Mouse (Mus musculus): ENCODE results near the gene Sigmar1.
"Not testable (repeated sequence)": the region's sequence is repeated elsewhere in the genome, so short reads cannot be mapped to it uniquely, and the experiment has no call there.

Sigmar1 gene

DNA sequence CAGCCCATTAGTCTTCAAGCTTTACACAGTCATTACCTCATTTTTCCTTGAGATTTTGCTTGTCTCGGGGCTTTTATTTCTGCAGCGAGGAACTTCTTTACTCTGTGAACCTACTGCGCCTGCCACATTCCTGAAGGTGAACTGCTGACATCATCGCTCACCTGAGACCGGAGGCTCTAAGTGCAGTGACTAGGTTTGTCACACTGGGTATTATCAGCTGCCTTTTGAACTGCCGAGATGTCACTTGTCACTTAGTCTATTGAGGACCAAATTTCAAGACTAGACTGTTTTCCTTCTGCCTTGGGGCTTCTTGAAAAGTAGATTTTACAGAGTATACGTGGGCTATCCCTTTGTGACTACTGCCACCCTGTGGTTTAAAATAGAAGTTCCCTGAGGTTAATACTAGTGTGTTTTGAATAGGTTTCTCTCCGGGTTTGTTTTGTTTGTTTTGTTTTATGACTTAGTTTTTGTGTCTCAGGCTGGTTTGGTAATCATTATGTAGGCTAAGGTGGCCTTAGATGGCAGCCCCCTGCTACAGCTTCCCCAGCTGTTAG, 47.7 kb downstream of the Sigmar1 start:
- peak; percentile 79 for DNase-seq

DNA sequence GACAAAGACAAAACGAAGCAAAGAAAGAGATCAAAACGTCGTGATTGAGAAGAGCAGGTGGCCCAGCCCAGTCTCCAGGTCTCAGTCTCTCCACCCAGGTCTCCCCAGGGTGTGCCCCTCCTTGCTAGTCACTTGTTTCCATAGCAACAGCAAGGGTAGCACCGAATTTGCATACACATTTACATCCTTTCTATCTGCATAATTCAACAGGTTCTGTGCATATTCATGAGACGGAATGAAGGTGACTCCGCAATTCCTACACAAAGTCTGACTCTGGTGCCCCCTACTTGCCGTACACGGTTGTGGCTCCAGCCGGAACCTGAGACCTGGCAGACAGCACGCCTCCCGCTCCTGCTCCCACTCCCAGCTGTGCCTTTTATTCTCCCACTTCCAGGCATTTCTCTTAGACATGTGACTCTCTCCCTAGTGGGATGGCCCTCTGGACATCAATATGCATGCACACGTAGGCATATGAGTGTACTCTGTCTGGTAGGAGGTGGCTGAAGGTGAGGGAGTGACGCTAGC, 48.9 kb downstream of the Sigmar1 start:
- DNase-seq: peak; percentile 82

DNA sequence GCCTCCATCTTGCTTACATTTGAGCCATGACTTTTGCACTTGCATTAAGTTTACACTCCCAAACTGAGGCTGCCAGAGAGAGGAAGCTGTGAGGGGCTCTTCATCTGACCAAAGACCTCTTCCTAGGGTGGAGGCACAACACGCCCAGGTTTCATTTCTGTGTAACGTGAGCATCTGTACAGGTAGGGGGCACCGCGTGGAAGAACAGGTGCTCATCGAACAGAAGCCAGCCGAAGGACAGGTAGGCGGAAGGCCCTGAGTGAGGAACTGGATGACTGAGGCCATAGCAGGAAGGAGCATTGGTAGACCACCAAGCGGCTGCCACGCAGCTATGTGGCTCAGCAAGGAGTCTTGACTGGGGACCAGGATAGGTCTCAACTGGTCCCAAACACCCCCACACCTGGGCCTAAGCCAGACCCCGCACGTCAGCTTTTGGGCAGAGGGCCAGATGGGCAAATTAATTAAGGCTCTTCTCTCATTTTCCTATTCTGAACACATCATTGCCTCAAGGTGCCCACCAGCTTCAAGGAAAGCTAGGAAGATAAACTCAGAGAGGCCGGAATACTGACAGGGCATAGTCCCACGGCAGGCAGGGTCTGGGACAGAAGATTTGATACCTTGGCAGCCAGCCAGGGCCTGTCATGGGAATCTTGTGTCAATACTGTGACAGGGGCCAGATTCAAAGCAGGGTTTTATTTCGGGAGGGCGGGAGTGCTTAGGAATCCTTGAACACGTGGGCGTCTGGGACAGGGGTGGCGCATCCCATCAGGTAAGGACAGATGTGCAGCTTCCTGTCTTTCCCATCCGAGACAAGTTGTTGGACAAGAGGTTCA, 49.8 kb downstream of the Sigmar1 start:
- DNase-seq: no peak

DNA sequence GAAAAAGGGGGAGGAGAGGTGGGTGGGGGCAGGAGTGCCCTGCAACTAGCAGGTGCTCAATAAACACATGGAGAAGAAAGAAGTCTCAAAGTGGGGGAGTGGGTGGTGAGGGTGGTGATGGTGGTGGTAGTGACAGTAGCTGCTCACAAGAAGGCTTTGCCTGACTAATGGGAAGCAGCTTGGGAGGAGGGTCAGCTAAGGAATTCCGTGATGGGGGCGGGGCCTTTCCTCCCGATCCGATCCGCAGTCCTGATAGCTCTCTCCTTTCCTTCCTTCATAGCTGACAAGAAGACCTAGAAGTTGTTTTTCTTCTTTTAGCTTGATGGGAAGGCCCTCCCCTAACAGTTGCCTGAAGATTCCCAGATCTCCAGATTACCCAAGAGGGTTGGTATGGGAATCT, 51.3 kb downstream of the Sigmar1 start:
- DNase-seq: no peak

DNA sequence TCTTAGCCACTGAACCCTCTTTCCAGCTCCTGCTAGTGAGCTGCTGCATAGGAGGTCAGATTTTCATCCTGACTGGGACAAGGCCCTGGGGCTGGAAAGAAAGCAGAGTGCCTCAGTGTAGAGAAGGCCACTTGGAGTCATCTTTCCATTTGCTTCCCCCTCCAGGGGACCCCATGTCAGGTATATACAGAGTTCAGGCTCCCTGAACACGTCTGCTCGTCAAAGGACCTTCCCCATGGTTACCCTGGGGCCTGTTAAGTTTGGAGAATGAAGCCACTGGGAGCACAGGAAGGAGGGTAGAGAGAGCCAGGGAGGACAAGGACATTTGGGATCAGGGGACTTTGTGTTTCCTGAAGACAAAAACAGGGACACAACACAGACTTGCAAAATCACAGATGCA, 53.7 kb downstream of the Sigmar1 start:
- not testable (repeated sequence) for DNase-seq

DNA sequence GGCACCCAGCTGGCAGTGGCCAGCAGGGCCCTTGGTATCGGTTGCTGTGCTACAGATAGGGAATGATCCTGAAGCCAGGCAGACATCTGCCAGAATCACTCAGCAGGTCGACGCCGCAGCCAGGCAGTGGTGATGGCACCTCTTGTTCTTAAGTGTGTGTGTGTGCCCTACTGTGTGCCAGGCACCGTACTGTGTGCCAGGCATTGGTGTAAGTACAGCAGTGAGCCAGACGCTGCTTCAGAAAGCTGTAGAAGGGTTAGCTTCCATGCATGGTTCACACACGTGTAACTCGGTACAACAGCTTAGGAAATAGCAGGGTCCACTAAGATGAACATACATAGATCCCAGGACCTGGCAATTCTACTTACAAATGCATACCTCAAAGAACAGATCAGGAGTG, 55.7 kb downstream of the Sigmar1 start:
- not testable (repeated sequence) for DNase-seq

DNA sequence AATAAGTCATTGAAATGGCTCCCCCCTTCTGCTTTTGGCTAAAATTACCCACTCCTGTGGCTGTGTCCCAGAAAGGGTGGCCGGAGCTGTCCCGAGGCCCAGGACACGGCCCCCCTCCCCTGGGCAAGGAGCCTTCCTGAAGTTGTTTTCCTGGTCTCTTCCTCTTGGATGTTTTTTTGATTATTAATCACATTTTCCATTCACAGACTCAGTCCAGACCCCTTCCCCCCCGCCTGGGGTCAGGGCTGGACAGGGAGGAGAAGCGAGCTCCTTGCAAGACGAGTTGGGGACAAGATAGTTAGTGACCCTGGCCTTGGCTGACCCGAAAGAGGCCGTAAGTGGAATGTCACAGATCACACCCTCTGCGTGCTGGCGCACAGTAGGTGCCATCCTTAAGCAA, 56.2 kb downstream of the Sigmar1 start, which contains the start of gene Il11ra1:
Il11ra1 (plus strand) TSS at position 207 of the 400 bp plus-strand sequence.
- DNase-seq: not testable (repeated sequence)

DNA sequence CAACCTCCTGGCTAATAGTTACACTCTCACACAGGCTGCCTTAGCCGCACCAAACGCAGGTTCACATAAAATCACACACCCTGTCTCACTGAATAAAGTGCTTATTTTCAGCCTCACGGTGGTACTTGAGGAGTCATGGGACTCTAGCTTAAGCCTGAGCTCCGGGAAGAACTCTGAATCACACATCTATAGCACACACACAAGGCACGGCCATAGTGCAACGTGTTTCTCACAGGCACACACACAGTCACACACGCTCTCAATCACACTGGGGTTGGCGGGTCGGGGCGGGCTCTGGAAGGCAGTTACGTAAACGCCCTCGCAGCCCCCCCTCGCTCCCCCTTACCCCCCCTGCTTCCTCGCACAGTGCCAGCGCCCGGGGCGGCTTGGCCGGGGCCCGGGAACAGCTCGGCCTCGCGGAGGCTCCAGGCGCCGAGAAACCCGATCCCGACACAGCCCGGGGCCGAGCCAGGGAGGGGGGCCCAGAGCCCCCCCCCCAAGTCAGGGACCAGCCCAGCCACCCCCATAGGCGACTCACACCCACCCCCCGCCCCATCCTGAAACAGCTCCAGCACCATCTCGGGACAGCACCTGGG, 57.4 kb downstream of the Sigmar1 start:
- DNase-seq: not testable (repeated sequence)

DNA sequence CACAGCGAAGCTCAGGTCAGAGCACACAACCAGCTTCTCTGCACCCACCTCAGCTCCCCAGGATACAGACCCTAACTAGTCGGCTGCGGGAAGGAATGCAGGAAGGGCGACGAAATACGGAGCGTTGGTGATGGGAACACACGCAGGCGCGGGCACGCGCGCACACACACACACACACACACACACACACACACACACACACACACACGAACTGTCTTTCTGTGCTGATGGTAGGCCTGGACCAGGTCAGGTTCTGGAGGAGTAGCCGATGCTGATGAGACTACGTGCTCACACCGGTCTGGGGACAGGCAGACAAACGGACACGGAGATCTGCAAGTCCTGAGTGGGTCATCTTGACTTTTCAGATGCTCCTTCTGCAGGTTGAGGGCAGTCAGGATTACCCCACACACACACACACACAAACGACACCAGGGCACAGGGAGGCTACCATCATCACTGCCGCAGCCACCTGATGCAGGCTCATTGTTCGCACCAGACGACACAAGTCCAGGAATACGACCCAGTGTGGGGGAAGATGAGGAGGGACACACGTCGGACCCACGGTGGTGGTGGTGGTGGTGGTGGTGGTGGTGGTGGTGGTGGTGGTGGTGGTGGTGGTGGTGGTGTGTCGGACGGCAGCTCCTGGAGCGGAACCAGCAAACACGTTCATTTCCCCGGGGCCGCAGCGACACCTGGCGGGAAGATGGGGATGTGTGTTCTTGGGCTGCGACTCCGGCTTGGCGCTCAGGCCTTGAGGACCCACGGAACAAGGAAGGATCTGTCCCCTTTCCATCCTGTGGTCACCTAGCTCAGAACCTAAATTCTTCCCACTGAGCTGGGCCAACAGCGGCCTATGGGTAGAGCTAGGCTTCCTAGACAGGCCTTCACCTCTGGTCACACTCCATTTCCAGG, 58.8 kb downstream of the Sigmar1 start, which contains the start of gene Cntfr:
Cntfr (minus strand) TSS at position 160 of the 912 bp plus-strand sequence.
- peak; percentile 79 for DNase-seq

DNA sequence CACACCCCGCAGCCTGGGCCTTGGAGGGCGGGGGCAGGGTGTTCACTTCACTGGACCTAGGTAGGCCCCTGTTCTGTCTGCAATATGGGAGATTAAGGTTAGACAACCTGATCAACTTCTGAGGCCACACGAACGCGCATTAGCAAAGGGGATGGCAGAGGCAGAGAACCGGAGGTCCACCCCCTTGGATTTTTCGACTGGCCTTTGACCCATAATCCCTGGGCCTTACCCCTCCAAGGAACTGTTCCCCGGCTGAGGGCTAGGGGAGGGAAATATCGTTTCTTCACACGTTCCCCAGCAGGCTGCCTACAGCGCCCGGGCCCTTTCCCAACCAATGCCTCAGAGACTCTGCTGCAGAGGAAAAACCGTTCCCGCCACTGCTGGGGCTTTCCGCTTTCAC, 59.5 kb downstream of the Sigmar1 start:
- DNase-seq: not testable (repeated sequence)

DNA sequence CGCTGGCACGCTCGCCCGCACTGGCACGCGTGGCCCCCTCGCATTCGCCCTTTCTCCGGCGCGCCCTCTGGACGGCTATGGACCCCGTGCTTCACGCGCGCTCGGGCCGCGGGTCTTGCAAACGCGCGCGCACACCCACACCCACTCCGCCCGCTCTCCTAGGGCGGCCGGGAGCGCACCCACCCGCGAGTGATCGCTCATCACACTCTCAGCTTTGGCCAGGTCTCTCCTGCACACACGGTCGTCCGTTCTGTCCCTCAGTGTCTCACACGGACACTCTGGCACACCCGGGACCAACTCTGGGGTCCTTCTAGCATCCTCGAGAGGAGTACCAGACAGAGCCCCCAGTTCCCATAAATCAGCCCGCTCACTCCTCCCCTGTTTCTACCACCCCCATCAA, 60.2 kb downstream of the Sigmar1 start:
- not testable (repeated sequence) for DNase-seq

DNA sequence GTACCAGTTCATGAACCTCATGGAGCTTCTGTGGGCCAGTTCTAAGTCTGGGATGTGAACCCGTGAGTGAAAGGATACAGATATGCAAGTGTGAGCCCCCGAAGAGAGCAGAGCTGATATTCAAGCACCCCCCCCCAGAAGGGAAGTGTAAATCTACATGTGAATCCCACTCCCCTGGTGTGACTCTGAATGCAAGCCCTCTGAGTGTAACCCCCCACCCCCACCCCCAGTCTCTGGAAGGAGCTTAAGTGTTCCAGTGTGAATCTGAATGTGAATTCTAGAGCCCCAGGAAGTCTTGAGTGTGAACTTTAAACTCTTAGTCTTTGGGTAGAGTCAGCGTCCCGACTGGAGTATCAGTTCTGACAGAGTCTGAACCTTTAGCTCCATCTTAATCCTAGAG, 62.4 kb downstream of the Sigmar1 start:
- not testable (repeated sequence) for DNase-seq

DNA sequence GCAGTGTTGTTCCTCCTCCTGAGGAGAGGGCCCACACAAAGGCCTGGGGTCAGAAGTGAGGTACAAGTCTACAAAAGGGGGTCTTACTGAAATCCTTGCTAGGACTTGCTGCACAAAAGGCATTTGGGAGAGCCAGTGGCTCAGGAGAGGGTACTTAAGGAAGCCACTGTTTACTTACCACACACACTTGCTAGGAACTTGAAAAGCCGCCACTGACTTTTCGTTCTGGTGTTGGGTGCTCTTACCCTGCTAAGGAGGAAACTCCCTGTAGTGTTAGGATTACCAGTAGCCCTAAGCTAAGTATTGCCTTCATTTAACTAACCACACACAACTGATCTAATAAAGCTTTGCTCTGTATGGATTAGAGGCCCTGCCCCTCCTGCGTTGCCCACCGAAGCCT, 65.9 kb downstream of the Sigmar1 start:
- DNase-seq: not testable (repeated sequence)

DNA sequence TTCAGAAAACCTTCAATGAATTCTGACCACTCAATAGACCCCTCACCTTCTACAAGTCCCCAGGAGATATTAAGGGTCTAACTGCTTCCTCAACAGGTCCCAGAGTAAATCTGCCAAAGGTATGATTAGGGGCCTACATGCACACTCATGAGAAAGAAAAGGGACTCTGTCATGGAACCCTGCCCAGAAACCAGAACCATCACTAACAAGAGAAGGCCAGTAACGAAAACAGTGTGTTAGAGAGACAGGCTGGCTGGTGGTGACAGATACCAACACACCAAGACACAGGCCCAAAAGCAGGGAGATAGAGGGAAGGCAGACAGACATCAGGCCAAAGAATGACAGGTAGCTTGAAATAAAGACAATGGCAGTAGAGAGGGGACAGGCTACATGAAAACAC, 67.4 kb downstream of the Sigmar1 start:
- DNase-seq: not testable (repeated sequence)

All from retina, postnatal 1 day (tissue).